Mouse (Mus musculus) midbrain, embryonic 11.5 days (tissue): ENCODE results near the gene Bloc1s5. TPM values are rescaled to one million over a fixed set of nuclear protein-coding genes. Genes with fewer than 3 reads are reported as not detected.

Experiments
- ATAC-seq: fragments of 200-750 bp; cut with Nextera tagmentation; 2 replicates; pipeline ENCODE4 v1.8.0; 2017; ENCODE audit warnings: moderate TSS enrichment, moderate library complexity; ENCODE audit not compliant: low FRiP score
- DNase-seq: peaks from one replicate; pipeline ENCODE4 v3.0.0; 2015; ENCODE audit warnings: low spot score; ENCODE audit errors: missing footprints
- H3K27ac ChIP-seq: fragments of 300-500 bp; sonication (generic); 2 replicates; pipeline ENCODE4 v1.5.1; 2014; ENCODE audit warnings: low read depth, low read length
- H3K27me3 ChIP-seq: fragments of 300-500 bp; sonication (generic); 2 replicates; pipeline ENCODE4 v1.6.1; 2014; ENCODE audit warnings: mild to moderate bottlenecking, low read length, moderate library complexity, mixed read lengths; ENCODE audit not compliant: control insufficient read depth, insufficient read depth
- H3K36me3 ChIP-seq: fragments of 300-500 bp; sonication (generic); 2 replicates; pipeline ENCODE4 v1.6.1; 2014; ENCODE audit warnings: mild to moderate bottlenecking, low read length, moderate library complexity, mixed read lengths; ENCODE audit not compliant: control insufficient read depth, insufficient read depth
- H3K4me1 ChIP-seq: fragments of 300-500 bp; sonication (generic); 2 replicates; pipeline ENCODE4 v1.6.1; 2014; ENCODE audit warnings: low read length; ENCODE audit not compliant: control insufficient read depth, insufficient read depth
- H3K4me2 ChIP-seq: fragments of 300-500 bp; sonication (generic); 2 replicates; pipeline ENCODE4 v1.6.1; 2014; ENCODE audit warnings: mild to moderate bottlenecking, moderate library complexity
- H3K4me3 ChIP-seq: fragments of 300-500 bp; sonication (generic); 2 replicates; pipeline ENCODE4 v1.5.1; 2014; ENCODE audit warnings: low read depth, low read length
- H3K9ac ChIP-seq: fragments of 300-500 bp; sonication (generic); 2 replicates; pipeline ENCODE4 v1.6.1; 2014; ENCODE audit warnings: low read length
- H3K9me3 ChIP-seq: fragments of 300-500 bp; sonication (generic); 2 replicates; pipeline ENCODE4 v1.6.1; 2016; ENCODE audit warnings: low read length; ENCODE audit not compliant: control insufficient read depth
- WGBS: fragments of 180-500 bp; shearing (Covaris S2); extraction: QIAGEN DNeasy Blood & Tissue Kit; methylation state at CpG from one replicate; pipeline ENCODE4 v1.1.7; 2014; 5-methylcytosine and 5-hydroxymethylcytosine counted together
- polyA plus RNA-seq: library from polyadenylated mRNA; unstranded; fragments of >200 nt; fragmentation: Nextera tagmentation; extraction: Ambion mirVana; gene quantifications from 2 replicates; pipeline ENCODE4 v1.2.1, GENCODE M21; 2014

Gene Bloc1s5
- polyA plus RNA-seq, 1 experiment from 2014 or later, result 29.5 TPM

DNA sequence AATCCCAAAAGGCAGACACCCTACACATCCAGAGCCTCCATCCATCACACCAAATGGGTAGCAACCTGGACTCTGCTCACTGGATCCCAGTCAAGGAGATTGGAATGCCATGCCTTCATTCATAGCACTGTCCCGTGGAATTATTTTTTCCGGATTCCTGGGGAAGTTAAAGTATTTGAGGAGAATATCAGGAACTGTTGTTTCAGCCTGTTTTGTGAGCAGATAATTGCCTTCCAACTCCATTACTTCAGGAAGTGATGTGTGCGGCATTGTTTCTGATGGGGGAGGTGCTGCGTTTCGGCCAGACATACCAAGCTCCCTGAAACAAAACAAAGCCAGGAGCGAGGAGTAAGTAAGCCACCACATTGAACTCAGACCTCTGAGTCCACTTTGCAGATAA lies 41.8 kb downstream of the Bloc1s5 start:
- Histone ChIP-seq H3K4me2 (no peak overlapping the region), H3K4me1 (no peaks in the 10 kb centered on the region), H3K9ac (no peak overlapping the region), H3K27me3 (no peaks in the 10 kb centered on the region), H3K27ac (no peak overlapping the region), H3K36me3 (no peaks in the 10 kb centered on the region), H3K9me3 (no peaks in the 10 kb centered on the region), H3K4me3 (no peak overlapping the region)
- ATAC-seq, result no peak
- peak; percentile 78 for DNase-seq
- WGBS, result 56% methylated on average over 6 of the region's 6 CpGs

DNA sequence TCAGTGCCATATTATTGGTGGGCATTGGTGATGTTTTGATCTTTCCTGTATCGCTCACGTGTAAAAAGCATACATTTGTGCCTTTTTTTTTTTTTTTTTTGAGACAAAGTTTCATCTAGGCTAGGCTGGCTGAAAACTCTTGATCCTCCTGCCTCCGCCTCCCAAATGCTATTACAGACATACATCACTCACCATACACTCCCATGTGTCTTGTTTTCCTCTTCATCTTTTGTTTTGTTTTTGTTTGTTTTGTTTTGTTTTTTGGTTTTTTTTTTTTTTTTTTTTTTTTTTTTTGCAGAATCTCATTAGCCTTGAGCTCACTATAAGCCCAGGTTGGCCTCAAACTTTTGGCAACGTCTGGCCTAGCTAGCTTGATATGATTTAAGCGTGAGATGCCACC lies 47.6 kb downstream of the Bloc1s5 start:
- ATAC-seq, result no peak
- H3K9ac ChIP-seq, result no peak overlapping the region

DNA sequence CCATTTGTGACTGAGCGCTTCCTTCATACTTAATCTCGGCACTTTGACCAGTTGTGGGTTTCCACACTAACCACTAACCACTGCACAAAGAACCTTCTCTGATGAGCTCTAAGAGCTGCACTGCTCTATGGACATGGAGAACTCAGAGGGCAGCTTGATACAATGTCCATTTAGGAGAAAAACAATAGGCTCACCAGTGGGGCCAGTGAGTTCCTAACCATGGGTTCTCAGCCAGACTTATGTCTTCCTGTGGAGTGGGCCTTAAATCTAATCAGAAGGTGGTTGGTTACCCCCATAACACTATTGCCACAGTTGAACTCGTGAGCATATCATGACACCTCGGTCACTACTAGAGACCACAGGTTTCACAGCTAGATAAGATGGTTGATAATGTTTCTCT lies 48.5 kb downstream of the Bloc1s5 start:
- Histone ChIP-seq H3K4me3 (no peak overlapping the region), H3K4me2 (no peak overlapping the region), H3K9me3 (no peaks in the 10 kb centered on the region), H3K36me3 (no peaks in the 10 kb centered on the region), H3K4me1 (no peaks in the 10 kb centered on the region), H3K27ac (no peak overlapping the region), H3K27me3 (no peaks in the 10 kb centered on the region), H3K9ac (no peak overlapping the region)
- 89% methylated on average over 4 of the region's 4 CpGs for WGBS
- ATAC-seq, result no peak
- DNase-seq, result no peak

More for the DNA sequence above, 47.6 kb downstream of the Bloc1s5 start:
- Histone ChIP-seq H3K27ac (no peak overlapping the region), H3K9me3 (no peaks in the 10 kb centered on the region), H3K27me3 (no peaks in the 10 kb centered on the region), H3K4me3 (no peak overlapping the region), H3K36me3 (no peaks in the 10 kb centered on the region), H3K4me1 (no peaks in the 10 kb centered on the region), H3K4me2 (no peak overlapping the region)
- DNase-seq, result no peak
- WGBS, result 91% methylated on average over 5 of the region's 5 CpGs

DNA sequence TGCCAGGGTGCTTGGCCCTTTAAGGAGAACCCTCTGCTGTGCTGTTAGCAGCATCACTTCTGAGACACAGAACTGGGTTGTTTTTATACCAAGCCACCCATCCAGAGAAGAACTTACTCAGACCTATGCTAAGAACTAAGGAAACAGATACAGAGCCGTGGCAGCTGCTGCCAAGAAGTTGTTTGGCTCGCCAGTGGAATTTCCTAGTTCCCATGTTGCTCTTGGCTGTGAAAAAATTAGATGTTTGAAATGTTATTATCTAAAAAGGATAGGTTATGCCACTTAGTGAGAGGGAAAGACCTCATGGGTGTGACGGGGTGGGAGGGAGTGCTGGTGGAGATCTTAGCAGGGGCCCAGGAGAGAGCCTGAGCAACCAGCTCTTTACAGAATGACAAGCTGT lies 52.1 kb downstream of the Bloc1s5 start:
- no peaks in the 10 kb centered on the region for H3K27me3 ChIP-seq
- H3K36me3 ChIP-seq, result no peaks in the 10 kb centered on the region
- no peak overlapping the region for H3K27ac ChIP-seq
- H3K4me2 ChIP-seq, result no peak overlapping the region
- no peak overlapping the region for H3K4me3 ChIP-seq
- WGBS, result 85% methylated on average over 3 of the region's 3 CpGs
- no peaks in the 10 kb centered on the region for H3K9me3 ChIP-seq
- H3K4me1 ChIP-seq, result no peaks in the 10 kb centered on the region
- DNase-seq (peak; percentile 54), ATAC-seq (no peak)
- H3K9ac ChIP-seq, result no peak overlapping the region

DNA sequence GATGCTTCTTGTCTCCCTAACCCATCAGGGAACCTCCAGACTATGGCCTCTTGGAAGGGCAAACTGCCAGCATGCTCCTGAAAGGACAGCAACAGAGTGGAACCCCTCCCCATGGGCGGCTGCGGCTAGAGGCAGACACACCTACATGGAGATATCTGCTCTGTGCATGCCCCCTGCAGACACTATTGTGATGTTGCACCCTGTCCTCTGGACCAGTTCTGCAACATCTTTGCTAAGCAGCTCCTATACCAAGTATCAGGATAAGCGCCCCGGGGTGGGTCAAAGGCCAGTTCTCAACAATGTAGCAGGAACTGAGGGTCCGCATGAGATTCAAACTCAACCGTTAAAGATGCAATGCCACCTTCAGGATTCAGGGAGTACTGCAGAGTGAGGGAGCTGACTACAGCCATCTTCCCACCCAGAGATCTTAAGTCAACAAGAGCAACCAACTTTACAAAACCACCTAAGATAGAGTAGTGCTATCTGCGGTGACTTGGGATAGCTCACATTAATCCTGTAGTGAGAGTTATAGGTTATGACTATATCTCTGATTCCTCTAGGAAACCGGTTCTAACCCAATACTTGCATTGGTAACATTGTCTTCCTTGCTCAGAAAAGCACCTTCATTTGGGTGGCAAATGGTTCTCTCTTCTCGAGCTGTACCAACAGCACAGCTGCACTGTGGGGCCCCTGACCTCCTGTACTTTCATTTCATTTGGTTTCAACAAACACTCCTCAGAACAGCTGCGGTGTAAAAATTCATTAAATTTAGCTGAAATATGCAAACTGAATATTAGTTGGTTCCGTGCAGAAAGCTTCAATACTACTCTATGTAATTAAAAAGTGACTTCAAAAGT lies 54.1 kb downstream of the Bloc1s5 start:
- DNase-seq (peak; percentile 77), ATAC-seq (no peak)
- WGBS, result 71% methylated on average over 11 of the region's 11 CpGs
- Histone ChIP-seq H3K4me1 (no peaks in the 10 kb centered on the region), H3K9ac (no peak overlapping the region), H3K4me3 (no peak overlapping the region), H3K27me3 (no peaks in the 10 kb centered on the region), H3K9me3 (no peaks in the 10 kb centered on the region), H3K36me3 (no peaks in the 10 kb centered on the region), H3K4me2 (no peak overlapping the region), H3K27ac (no peak overlapping the region)

DNA sequence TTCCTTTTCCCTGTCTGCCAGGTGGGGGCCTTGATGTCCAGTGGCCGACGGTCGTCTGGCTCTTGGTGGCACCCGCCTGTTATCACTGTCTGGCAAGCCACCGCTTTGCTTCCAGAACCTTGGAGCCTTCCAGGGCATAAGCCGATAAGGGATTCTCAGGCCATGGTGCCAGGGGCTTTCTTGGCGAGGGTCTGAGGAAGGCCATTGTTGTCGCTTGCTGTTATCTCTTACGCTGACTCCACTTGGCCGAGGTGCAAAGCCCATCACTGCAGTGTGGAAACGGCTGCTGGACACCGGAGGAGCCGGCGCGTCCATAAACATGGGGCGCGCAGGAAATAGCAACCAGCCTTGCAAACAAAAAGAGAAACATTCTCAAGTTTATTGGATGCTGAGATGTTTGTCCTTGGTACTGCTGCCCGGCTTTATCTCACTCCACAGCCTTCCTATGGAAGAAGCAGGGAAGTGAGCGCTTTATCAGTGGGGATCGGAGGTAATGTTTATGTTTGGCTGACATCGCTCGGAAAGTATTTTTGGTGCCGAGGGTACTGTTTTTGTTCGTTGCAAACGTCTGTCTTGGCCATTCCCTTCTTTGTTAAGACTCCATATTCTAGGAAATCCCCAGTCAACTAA lies 54.8 kb downstream of the Bloc1s5 start:
- WGBS, result 86% methylated on average over 25 of the region's 25 CpGs
- Histone ChIP-seq H3K4me1 (no peaks in the 10 kb centered on the region), H3K27me3 (no peaks in the 10 kb centered on the region), H3K27ac (no peak overlapping the region), H3K36me3 (no peaks in the 10 kb centered on the region), H3K9me3 (no peaks in the 10 kb centered on the region), H3K9ac (no peak overlapping the region), H3K4me2 (no peak overlapping the region), H3K4me3 (no peak overlapping the region)
- DNase-seq (peak; percentile 75), ATAC-seq (no peak)

DNA sequence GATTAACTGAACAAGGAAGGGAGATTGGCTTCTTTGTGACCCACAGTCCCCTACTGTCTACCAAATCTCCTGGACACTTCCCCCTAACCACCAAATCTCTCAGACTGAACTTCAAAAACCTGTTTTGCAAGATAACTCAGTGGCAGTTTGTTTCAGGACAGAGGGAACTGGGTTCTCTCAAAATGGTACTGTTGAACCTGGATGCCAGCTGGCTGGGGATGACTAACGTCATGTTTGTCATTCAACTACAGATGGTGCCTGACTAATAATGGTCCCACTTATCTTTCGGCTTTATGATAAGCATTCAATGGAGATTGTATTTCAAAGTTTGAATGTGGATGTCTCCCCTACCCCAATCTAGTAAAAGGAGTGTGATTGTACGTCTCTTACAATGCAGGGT lies 60.2 kb downstream of the Bloc1s5 start:
- no peak for DNase-seq
- WGBS, result 87% methylated on average over 3 of the region's 3 CpGs
- Histone ChIP-seq H3K9me3 (no peaks in the 10 kb centered on the region), H3K4me2 (no peak overlapping the region), H3K9ac (no peak overlapping the region), H3K4me3 (no peak overlapping the region), H3K27ac (no peak overlapping the region), H3K36me3 (no peaks in the 10 kb centered on the region), H3K27me3 (no peaks in the 10 kb centered on the region), H3K4me1 (no peaks in the 10 kb centered on the region)
- ATAC-seq, result no peak

DNA sequence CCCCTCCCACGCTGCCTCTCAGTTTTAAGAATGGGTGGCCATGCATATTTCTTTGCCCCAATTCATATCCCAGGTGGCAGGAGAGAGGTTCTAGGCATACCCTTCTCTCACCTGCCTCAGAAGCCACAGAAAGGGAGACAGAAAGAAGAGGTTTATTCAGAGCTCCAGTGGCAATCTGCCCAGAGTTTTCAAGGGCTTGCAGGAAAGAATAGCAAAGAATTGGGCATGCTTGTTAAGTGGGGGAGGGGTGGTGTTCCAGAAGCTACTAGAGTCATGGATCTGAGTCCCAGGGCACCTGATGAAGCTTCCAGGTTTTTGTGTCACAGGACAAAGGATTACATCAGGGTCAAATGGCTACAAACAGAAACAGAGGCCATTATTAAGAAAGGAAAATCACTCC lies 61.6 kb downstream of the Bloc1s5 start:
- Histone ChIP-seq H3K27me3 (no peaks in the 10 kb centered on the region), H3K4me1 (no peaks in the 10 kb centered on the region), H3K9me3 (no peaks in the 10 kb centered on the region), H3K4me2 (no peak overlapping the region), H3K9ac (no peak overlapping the region), H3K4me3 (no peak overlapping the region), H3K27ac (no peak overlapping the region), H3K36me3 (no peaks in the 10 kb centered on the region)
- WGBS, result 85% methylated on average over 1 of the region's 1 CpGs
- ATAC-seq, result no peak
- DNase-seq, result no peak

DNA sequence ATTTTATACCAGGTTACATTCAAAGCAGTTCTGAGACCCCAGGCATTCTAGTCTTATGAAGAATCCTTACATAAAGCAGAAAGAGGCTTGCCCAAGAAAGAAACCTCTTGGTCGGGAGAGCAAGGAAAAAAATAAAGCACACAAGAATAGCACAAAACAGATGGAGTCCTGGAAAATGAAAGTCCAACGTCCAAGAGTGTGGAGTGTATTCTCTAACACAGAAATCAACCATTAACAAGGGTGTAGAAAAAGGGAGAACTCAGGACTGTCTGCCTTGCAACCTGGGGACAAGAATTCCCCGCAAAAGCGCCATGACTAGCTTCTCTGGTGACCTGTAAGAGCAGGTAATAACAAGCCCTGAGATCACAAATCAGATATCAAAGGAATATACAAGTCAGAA lies 69.7 kb downstream of the Bloc1s5 start:
- Histone ChIP-seq H3K27me3 (no peaks in the 10 kb centered on the region), H3K4me1 (no peaks in the 10 kb centered on the region), H3K4me3 (no peak overlapping the region), H3K9me3 (no peaks in the 10 kb centered on the region), H3K27ac (no peak overlapping the region), H3K4me2 (no peak overlapping the region), H3K9ac (no peak overlapping the region), H3K36me3 (no peaks in the 10 kb centered on the region)
- DNase-seq (no peak), ATAC-seq (no peak)
- WGBS, result 79% methylated on average over 4 of the region's 4 CpGs
